Mouse (Mus musculus) forebrain, embryonic 14.5 days (tissue): Measurements from ENCODE around the gene Chmp5. TPM values are rescaled to one million over a fixed set of nuclear protein-coding genes. Genes with fewer than 3 reads are reported as not detected.
"Not testable (repeated sequence)": the region's sequence is repeated elsewhere in the genome, so short reads cannot be mapped to it uniquely, and the experiment has no call there.

ENCODE experiments used
- ATAC-seq: fragments of 200-750 bp; cut with Nextera tagmentation; 2 replicates; pipeline ENCODE4 v1.8.0; 2017; ENCODE audit warnings: mild to moderate bottlenecking, moderate library complexity
- DNase-seq: peaks from one replicate; pipeline ENCODE4 v3.0.0-alpha.2; 2015; ENCODE audit warnings: low spot score
- H3K27ac ChIP-seq: fragments of 300-500 bp; sonication (generic); 2 replicates; pipeline ENCODE4 v1.5.1; 2014; ENCODE audit warnings: low read depth, mild to moderate bottlenecking, control low read depth, low read length, moderate library complexity
- H3K27me3 ChIP-seq: fragments of 300-500 bp; sonication (generic); replicated peaks from 2 replicates; pipeline ENCODE4 v1.6.1; 2014; ENCODE audit warnings: low read length, control low read depth, mixed read lengths; ENCODE audit not compliant: control insufficient read depth, insufficient read depth
- H3K36me3 ChIP-seq: fragments of 300-500 bp; sonication (generic); 2 replicates; pipeline ENCODE4 v1.6.1; 2014; ENCODE audit warnings: low read length, control low read depth; ENCODE audit not compliant: control insufficient read depth, insufficient read depth
- H3K4me1 ChIP-seq: fragments of 300-500 bp; sonication (generic); 2 replicates; pipeline ENCODE4 v1.6.1; 2014; ENCODE audit warnings: antibody characterized with exemption, low read length, control low read depth; ENCODE audit not compliant: control insufficient read depth, insufficient read depth
- H3K4me2 ChIP-seq: fragments of 300-500 bp; sonication (generic); 2 replicates; pipeline ENCODE4 v1.6.1; 2014; ENCODE audit warnings: mild to moderate bottlenecking, control low read depth, low read length
- H3K4me3 ChIP-seq: fragments of 300-500 bp; sonication (generic); 2 replicates; pipeline ENCODE4 v1.5.1; 2014; ENCODE audit warnings: low read depth, low read length, control low read depth
- H3K9ac ChIP-seq: fragments of 300-500 bp; sonication (generic); 2 replicates; pipeline ENCODE4 v1.6.1; 2014; ENCODE audit warnings: mild to moderate bottlenecking, low read length, control low read depth, moderate library complexity
- H3K9me3 ChIP-seq: fragments of 300-500 bp; sonication (generic); replicated peaks from 2 replicates; pipeline ENCODE4 v1.6.1; 2016; ENCODE audit warnings: low read length, control low read depth, mixed read lengths; ENCODE audit not compliant: control insufficient read depth
- WGBS: fragments of 180-500 bp; shearing (Covaris S2); extraction: QIAGEN DNeasy Blood & Tissue Kit; methylation state at CpG from one replicate; pipeline ENCODE4 v1.1.7; 2014; 5-methylcytosine and 5-hydroxymethylcytosine counted together
- polyA plus RNA-seq: library from polyadenylated mRNA; unstranded; fragments of >200 nt; fragmentation: Nextera tagmentation; extraction: Ambion mirVana; gene quantifications from 2 replicates; pipeline ENCODE4 v1.2.1, GENCODE M21; 2014

The Chmp5 gene
- polyA plus RNA-seq, 1 experiment from 2014 or later: 192 TPM

DNA sequence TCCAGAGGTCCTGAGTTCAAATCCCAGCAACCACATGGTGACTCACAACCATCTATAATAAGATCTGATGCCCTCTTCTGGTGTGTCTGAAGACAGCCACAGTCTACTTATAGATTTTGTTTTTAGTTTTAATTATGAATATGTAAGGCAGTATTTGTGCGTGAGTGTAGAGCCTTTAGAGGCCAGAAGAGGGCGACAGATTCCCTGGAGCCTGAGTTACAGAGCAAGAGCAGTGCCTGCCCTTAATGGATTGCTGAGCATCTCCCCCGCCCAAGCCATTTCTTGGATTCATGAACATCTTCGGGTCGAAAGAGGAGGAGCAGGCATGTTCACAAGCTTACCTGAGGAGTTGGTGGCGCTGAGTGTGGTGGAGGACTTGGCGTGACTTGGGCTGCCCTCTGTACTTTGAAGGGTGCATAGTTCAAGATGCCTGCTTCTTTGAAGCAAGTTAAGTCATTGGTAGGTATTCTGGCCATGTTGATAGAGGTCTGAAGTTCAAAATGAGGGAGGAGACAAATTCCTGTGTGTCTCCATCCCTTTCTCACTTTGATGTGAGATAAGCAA, 31.5 kb upstream of the Chmp5 start:
- no peaks in the 10 kb centered on the region for H3K9me3 ChIP-seq
- 92% methylated on average over 7 of the region's 7 CpGs for WGBS
- no peaks in the 10 kb centered on the region for H3K27me3 ChIP-seq
- no peak overlapping the region for H3K9ac ChIP-seq
- H3K36me3 ChIP-seq: no peaks in the 10 kb centered on the region
- H3K4me2 ChIP-seq: no peak overlapping the region
- H3K4me3 ChIP-seq: no peak overlapping the region
- H3K27ac ChIP-seq: no peak overlapping the region
- H3K4me1 ChIP-seq: no peaks in the 10 kb centered on the region
- ATAC-seq (no peak), DNase-seq (no peak)

DNA sequence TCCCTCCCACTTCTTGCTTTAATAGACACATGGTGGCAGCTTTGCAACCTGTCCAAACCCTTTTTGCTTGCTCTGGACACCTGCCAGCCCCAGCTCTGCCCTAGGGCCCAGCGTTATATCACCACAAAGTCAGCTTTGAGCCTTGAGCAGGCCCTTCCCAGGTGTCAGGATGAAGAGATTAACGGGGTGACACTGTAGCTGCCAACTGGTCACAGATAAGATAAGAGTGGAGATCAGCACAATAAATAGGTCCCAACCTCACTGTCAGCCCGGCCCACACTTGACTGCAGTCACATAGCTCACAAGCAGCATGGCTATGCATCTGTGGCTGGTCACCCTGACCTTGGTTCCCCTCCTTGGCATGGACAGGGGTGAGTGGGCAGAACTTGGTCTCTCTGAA, 28.4 kb upstream of the Chmp5 start, which contains the start of gene Spink4:
Spink4 (plus strand) TSS at position 268 of the 400 bp plus-strand sequence.
- Histone ChIP-seq H3K9me3 (no peaks in the 10 kb centered on the region), H3K27ac (no peak within 1 kb of the TSS), H3K4me3 (no peak within 1 kb of the TSS), H3K4me1 (no peaks in the 10 kb centered on the region), H3K36me3 (no peaks in the 10 kb centered on the region), H3K9ac (no peak within 1 kb of the TSS), H3K4me2 (no peak within 1 kb of the TSS), H3K27me3 (no peaks in the 10 kb centered on the region)
- DNase-seq (no peak), ATAC-seq (no peak)
- 60% methylated on average over 3 of the region's 3 CpGs for WGBS

DNA sequence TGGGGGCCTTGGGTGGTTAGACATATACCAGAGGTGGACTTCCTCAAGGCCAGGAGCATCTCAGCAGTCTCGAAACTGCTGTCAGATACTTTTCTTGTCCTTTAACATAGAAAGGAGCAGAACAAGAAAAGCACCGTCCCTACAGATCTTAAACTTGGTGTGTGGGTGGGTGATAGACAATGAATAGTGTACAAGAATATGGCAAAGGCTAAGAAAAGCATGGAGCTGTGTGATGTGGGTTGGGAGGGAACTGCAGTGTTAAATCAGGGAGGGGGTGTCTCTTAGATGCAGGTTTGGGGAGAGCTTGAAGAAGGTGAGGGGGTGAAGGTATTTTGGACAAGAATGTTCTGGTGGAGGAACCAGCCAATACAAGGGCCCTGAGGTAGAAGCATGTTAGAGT, 27.6 kb upstream of the Chmp5 start:
- Histone ChIP-seq H3K4me2 (no peak overlapping the region), H3K9me3 (no peaks in the 10 kb centered on the region), H3K27me3 (no peaks in the 10 kb centered on the region), H3K36me3 (no peaks in the 10 kb centered on the region), H3K4me3 (no peak overlapping the region), H3K4me1 (no peaks in the 10 kb centered on the region), H3K9ac (no peak overlapping the region), H3K27ac (no peak overlapping the region)
- ATAC-seq (no peak), DNase-seq (no peak)
- WGBS: 84% methylated on average over 2 of the region's 2 CpGs

DNA sequence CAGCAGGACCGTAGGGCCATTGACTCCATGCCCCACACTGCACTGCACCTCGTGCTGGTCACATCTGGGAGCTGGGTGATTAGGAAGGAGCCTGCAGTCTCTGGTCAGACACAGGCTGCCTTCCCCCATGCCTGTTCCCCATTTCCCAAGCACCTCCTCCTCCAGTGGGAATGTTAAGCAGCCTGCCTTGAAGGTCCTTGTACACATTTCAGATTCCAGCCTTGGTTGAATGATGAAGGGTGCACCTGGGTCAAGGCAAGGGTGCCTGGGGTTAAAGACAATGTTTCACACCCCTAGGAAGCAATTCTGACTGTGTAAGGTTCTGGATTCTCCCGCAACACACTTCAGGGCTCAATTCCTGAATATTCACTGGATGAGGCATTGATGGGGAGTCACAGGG, 26.9 kb upstream of the Chmp5 start:
- Histone ChIP-seq H3K4me1 (no peaks in the 10 kb centered on the region), H3K4me2 (no peak overlapping the region), H3K4me3 (no peak overlapping the region), H3K27me3 (no peaks in the 10 kb centered on the region), H3K36me3 (no peaks in the 10 kb centered on the region), H3K9ac (no peak overlapping the region), H3K27ac (no peak overlapping the region), H3K9me3 (no peaks in the 10 kb centered on the region)
- no peak for ATAC-seq
- WGBS: 70% methylated on average over 3 of the region's 3 CpGs
- DNase-seq: no peak

DNA sequence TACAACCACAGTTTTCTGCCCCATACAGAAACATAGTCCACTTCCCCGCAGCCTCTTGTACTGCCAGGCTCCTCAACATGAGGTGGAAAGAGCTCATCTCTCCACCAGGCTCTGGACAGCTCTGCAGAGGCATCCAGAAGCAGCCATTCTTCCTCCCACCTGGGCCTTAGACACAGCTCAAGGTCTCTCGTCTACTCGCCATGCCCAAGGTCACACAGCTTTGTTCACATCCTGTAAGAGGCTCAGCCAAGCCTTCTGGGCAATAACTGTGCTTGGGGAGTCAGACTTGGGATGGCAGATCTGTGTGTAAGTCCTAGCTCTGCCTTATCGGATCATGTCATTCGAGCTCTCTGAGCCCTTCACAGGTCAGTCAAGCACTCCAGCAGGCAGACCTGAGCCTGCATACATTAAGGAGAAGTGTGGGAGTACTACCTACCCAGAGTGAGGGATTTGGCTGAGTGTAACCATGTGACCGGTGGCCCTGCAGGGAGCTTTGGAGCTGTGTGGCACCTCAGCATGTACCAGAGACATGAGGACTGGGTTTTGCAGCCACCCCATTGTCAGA, 25.0 kb upstream of the Chmp5 start:
- no peak overlapping the region for H3K4me2 ChIP-seq
- H3K4me1 ChIP-seq: no peaks in the 10 kb centered on the region
- H3K27me3 ChIP-seq: no peaks in the 10 kb centered on the region
- no peak overlapping the region for H3K9ac ChIP-seq
- H3K9me3 ChIP-seq: no peaks in the 10 kb centered on the region
- ATAC-seq: no peak
- H3K4me3 ChIP-seq: no peak overlapping the region
- no peaks in the 10 kb centered on the region for H3K36me3 ChIP-seq
- DNase-seq: no peak
- H3K27ac ChIP-seq: no peak overlapping the region
- WGBS: 87% methylated on average over 6 of the region's 6 CpGs

DNA sequence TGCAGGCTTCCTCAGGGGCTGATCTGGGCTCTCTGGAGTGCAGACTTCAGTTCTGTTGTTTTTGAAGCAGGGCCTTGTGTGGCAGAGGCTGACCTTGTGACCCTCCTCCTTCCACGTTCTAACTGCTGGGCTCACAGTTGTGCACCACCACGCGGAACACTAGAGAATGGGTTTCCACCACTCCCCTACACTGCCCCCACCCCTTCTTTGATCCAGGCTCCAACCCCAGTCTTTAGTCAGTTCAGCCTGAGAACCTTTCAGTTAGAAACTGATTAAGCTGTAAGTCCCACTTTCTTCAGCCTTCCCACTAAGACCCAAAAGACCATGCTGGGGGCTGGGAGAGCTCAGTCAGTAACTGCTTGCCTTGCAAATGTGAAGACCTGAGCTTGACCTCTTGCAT, 22.6 kb upstream of the Chmp5 start:
- ATAC-seq (no peak), DNase-seq (no peak)
- H3K4me1 ChIP-seq: no peaks in the 10 kb centered on the region

DNA sequence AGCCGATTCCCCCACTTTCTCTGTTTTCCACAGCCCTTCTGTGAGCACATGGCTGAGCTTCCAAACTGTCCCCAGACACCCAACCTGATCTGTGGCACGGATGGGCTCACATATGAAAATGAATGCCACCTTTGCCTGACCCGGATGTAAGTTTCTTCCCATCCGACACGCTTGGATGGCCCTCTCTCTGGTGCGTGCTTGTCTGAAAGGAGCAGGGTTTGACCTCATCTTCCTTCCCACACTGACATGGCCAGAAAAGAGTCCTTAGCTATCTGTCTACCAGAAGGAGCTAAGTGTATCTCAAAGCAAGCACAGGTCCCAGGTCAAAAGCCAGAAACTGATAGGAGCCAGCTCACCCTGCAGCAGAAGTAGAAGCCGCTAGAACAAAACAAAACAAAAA, 19.2 kb upstream of the Chmp5 start:
- Histone ChIP-seq H3K4me1 (no peaks in the 10 kb centered on the region), H3K27ac (no peak overlapping the region), H3K9me3 (no peaks in the 10 kb centered on the region), H3K36me3 (peaks cover 8% of the 10 kb centered on the region), H3K4me3 (no peak overlapping the region), H3K9ac (no peak overlapping the region), H3K27me3 (no peaks in the 10 kb centered on the region), H3K4me2 (no peak overlapping the region)
- 91% methylated on average over 7 of the region's 7 CpGs for WGBS
- no peak for DNase-seq
- no peak for ATAC-seq

More for the DNA sequence above, 22.6 kb upstream of the Chmp5 start:
- Histone ChIP-seq H3K4me3 (no peak overlapping the region), H3K27me3 (no peaks in the 10 kb centered on the region), H3K27ac (no peak overlapping the region), H3K4me2 (no peak overlapping the region), H3K36me3 (no peaks in the 10 kb centered on the region), H3K9me3 (no peaks in the 10 kb centered on the region), H3K9ac (no peak overlapping the region)
- 51% methylated on average over 3 of the region's 3 CpGs for WGBS

DNA sequence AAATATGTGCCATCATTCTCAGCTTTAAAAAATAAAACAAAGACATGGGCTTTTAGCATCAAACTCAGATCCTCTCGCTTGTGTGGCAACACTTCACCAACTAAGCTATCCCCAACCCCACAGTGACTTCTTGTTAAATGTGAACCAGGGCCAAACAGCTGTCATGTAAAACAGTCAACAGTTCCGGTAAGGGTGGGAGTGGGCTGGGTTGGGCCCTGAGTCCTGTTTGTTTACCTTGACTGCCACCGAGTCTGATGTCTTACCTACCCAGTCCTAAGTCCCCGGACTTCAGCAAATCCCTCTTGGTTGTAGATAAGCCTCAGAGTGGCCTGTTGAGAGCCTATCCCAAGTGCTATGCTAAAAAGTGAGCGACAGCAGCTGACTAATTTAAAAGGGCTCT, 14.5 kb upstream of the Chmp5 start:
- H3K4me3 ChIP-seq: no peak overlapping the region
- H3K27me3 ChIP-seq: no peaks in the 10 kb centered on the region
- H3K9me3 ChIP-seq: no peaks in the 10 kb centered on the region
- H3K4me1 ChIP-seq: no peaks in the 10 kb centered on the region
- WGBS: 92% methylated on average over 5 of the region's 5 CpGs
- no peak overlapping the region for H3K4me2 ChIP-seq
- no peak for ATAC-seq
- no peak overlapping the region for H3K27ac ChIP-seq
- DNase-seq: no peak
- no peak overlapping the region for H3K9ac ChIP-seq
- peaks cover 43% of the 10 kb centered on the region for H3K36me3 ChIP-seq

DNA sequence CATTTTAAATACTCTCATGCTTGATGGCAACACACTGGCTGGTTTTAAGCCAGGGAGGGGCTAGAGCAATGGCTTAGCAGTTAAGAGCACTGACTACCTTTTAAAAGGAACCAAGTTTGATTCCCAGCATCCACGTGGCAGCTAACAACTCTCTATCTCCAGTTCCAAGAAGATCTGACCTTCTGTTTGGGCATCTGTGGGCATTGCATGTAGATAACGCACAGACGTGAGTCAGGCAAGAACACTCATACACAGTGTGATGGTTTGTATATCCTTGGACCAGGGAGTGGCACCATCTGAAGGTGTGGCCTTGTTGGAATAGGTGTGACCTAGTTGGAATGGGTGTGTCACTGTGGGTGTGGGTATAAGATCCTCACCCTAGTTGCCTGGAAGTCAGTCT, 13.8 kb upstream of the Chmp5 start:
- 96% methylated on average over 3 of the region's 3 CpGs for WGBS
- not testable (repeated sequence) for ATAC-seq, DNase-seq, H3K4me1 ChIP-seq, H3K4me3 ChIP-seq, H3K27ac ChIP-seq, H3K27me3 ChIP-seq, H3K4me2 ChIP-seq, H3K9ac ChIP-seq, H3K9me3 ChIP-seq
- H3K36me3 ChIP-seq: peaks cover 49% of the 10 kb centered on the region
